Mouse (Mus musculus) G1E (cell line): ENCODE measurements at regions not wholly inside any gene's neighbourhood (a gene's known extent, or its start where the extent isn't known, plus 50 kb on each side); places are given as distances from the start of the nearest gene placed in this dataset.

Experiments
- CTCF ChIP-seq: IDR thresholded peaks from 2 replicates; pipeline ENCODE4 v1.5.1; 2012; ENCODE audit warnings: low read depth, low read length, inconsistent platforms, mixed read lengths
- GATA1 ChIP-seq: IDR thresholded peaks from 2 replicates; pipeline ENCODE4 v1.6.1; 2012; ENCODE audit warnings: borderline replicate concordance, low read length, inconsistent platforms, mixed read lengths
- POLR2AphosphoS5 ChIP-seq: IDR thresholded peaks from 2 replicates; pipeline ENCODE4 v1.6.1; 2012; ENCODE audit warnings: low read depth, low read length, inconsistent platforms; ENCODE audit not compliant: insufficient replicate concordance

- TF ChIP-seq GATA1: no peak
- TF ChIP-seq CTCF: no peak
- TF ChIP-seq POLR2AphosphoS5: no peak
Measured at GRCm38 (mm10) chr7:113693526-113693925, 72.3 kb upstream of the Spon1 start.
